Mouse (Mus musculus): ENCODE measurements around the gene Olfr523.

DNA sequence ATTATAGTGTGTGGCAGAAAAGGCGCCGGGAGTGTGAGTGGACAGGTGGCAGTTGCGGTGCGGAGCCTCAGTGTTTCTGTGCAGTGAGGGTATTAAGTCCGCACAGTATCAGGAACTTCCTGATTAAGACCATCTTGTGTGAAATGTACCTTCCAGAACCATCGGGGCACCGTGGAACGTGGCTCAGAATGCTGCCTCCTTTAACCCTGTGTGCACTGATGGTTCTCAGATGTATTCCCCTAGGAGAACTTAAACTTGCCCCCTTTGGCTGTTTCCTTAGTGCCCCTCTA lies 35.1 kb upstream of the Olfr523 start:
- TF ChIP-seq CTCF (IDR thresholded peaks at IDR 0.05; ENCODE audit: low read depth, low read length) (no peak), TAL1 (conservative IDR thresholded peaks at IDR 0.05; ENCODE audit: low read depth, low read length) (no peak), POLR2AphosphoS5 (IDR thresholded peaks at IDR 0.05; ENCODE audit: insufficient replicate concordance, low read depth, low read length) (no peak), GATA1 (IDR thresholded peaks at IDR 0.05; ENCODE audit: borderline replicate concordance, low read length) (no peak)
